Mouse (Mus musculus) mouse trophoblast stem cell (cell line): Measurements from ENCODE around the gene Trim46.
"Not testable (repeated sequence)": the region's sequence is repeated elsewhere in the genome, so short reads cannot be mapped to it uniquely, and the experiment has no call there.

Experiments
- in situ Hi-C, 2 experiments: fragments of 300-500 bp; cut with MseI, MboI; formaldehyde crosslinking; loops; 2 replicates in 1 of 2; 3 replicates in 1 of 2; pipeline ENCODE4 v1.15.1; 2025

Trim46 gene

GRCm38 (mm10) chr3:89237682-89238081, 8.4 kb downstream of the Trim46 start:
- in situ Hi-C loops: no loop called here

GRCm38 (mm10) chr3:89236516-89236915, 9.6 kb downstream of the Trim46 start:
- in situ Hi-C loops: no loop called here

GRCm38 (mm10) chr3:89233562-89234110, 12.5 kb downstream of the Trim46 start:
- in situ Hi-C loops: no loop called here

GRCm38 (mm10) chr3:89232614-89233013, 13.5 kb downstream of the Trim46 start:
- in situ Hi-C loops: no loop called here

GRCm38 (mm10) chr3:89231772-89232275, 14.3 kb downstream of the Trim46 start:
- in situ Hi-C loops: no loop called here

GRCm38 (mm10) chr3:89231345-89231744, 14.8 kb downstream of the Trim46 start:
- in situ Hi-C loops: no loop called here

GRCm38 (mm10) chr3:89230561-89230960, 15.5 kb downstream of the Trim46 start:
- in situ Hi-C loops: no loop called here

GRCm38 (mm10) chr3:89229276-89229675, 16.8 kb downstream of the Trim46 start:
- in situ Hi-C loops: no loop called here

- in situ Hi-C loops: no loop called here
These were observed 17.3 kb downstream of the Trim46 start, which contains the start of gene Muc1 for GRCm38 (mm10) chr3:89228836-89229235. Gene Muc1 (plus strand): TSS chr3:89229057.

GRCm38 (mm10) chr3:89228180-89228549, 17.9 kb downstream of the Trim46 start:
- in situ Hi-C loops: no loop called here

GRCm38 (mm10) chr3:89227307-89228179, 18.6 kb downstream of the Trim46 start:
- in situ Hi-C loops: no loop called here

- in situ Hi-C loops: no loop called here
These were observed 19.2 kb downstream of the Trim46 start, which contains the start of gene Mtx1 for GRCm38 (mm10) chr3:89226900-89227299. Gene Mtx1 (minus strand): TSS chr3:89227088.

GRCm38 (mm10) chr3:89226361-89226760, 19.7 kb downstream of the Trim46 start:
- in situ Hi-C loops: no loop called here

GRCm38 (mm10) chr3:89225918-89226317, 20.2 kb downstream of the Trim46 start:
- in situ Hi-C loops: no loop called here

- in situ Hi-C loops: no loop called here
These were observed 20.7 kb downstream of the Trim46 start for GRCm38 (mm10) chr3:89225321-89225815.

- in situ Hi-C loops: no loop called here
These were observed 21.3 kb downstream of the Trim46 start for GRCm38 (mm10) chr3:89224796-89225195.

- in situ Hi-C loops: no loop called here
These were observed 24.9 kb downstream of the Trim46 start for GRCm38 (mm10) chr3:89221167-89221566.

GRCm38 (mm10) chr3:89219546-89219945, 26.6 kb downstream of the Trim46 start:
- in situ Hi-C loops: no loop called here

GRCm38 (mm10) chr3:89218271-89218670, 27.8 kb downstream of the Trim46 start:
- in situ Hi-C loops: no loop called here

GRCm38 (mm10) chr3:89216407-89216806, 29.7 kb downstream of the Trim46 start:
- in situ Hi-C loops: not testable (repeated sequence)

GRCm38 (mm10) chr3:89215853-89216252, 30.3 kb downstream of the Trim46 start:
- in situ Hi-C loops: no loop called here

- in situ Hi-C loops: no loop called here
These were observed 31.3 kb downstream of the Trim46 start, which contains the start of gene Thbs3 for GRCm38 (mm10) chr3:89214681-89215411. Gene Thbs3 (plus strand): TSS chr3:89215180.
